Mouse (Mus musculus) erythroid progenitor cell, adult 5-6 weeks (primary cell): ENCODE results near the gene Zfp846. TPM values are rescaled to one million over a fixed set of nuclear protein-coding genes. Genes with fewer than 3 reads are reported as not detected.
"Not testable (repeated sequence)": the region's sequence is repeated elsewhere in the genome, so short reads cannot be mapped to it uniquely, and the experiment has no call there.

Experiments used
- ATAC-seq: replicated peaks from 2 replicates; pipeline ENCODE4 v1.8.0; 2016; ENCODE audit warnings: moderate number of reproducible peaks, mild to moderate bottlenecking, moderate TSS enrichment, inconsistent platforms; ENCODE audit not compliant: poor library complexity, low FRiP score, severe bottlenecking
- total RNA-seq, 2 experiments: library from RNA; stranded (forward) in 1 of 2; stranded (reverse) in 1 of 2; fragments of 150-400 nt in 1 of 2; fragments of 186-747, 209-891 nt in 1 of 2; gene quantifications; 2 replicates each; pipeline versions ENCODE4 v1.2.3 to v1.2.4; 2015 to 2017; ENCODE audit warnings: low replicate concordance in 2 of 2

Zfp846 gene
- 1.8 and 4.2 TPM in 2 replicates for total RNA-seq (2015; ENCODE audit: low replicate concordance)
- total RNA-seq (2017; ENCODE audit: low replicate concordance): 0.77 and 5.4 TPM in 2 replicates

DNA sequence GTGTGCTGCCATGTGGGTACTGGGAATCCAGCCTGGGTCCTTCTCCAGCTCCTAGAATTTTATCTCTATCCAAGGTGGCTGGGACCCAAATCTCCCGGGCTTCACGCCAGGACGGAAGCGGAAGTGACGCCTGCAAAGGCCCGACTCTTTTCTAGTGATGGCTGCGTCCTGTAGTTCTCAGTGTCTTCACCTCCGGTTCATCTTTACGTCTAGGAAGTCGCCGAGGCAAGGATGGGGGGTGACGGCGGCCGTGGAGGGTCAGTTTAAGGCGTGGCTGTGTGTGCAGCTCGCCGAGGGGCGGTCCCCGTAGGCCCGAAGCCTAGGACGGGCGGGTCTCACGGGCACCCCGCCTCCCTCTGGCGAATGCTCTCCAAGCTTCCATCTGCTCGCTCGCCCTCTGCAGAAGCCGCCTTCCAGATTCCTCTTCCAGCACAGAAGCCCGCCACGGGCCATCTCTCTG lies at the start of gene Zfp846:
TSS of gene Zfp846 (plus strand) at position 117 of the 460 bp plus-strand sequence.
- ATAC-seq: peak; percentile 80

GRCm38 (mm10) chr9:20534326-20534926 lies 46.7 kb upstream of the Zfp846 start:
- no peak for ATAC-seq

- no peak for ATAC-seq
These were observed 44.5 kb upstream of the Zfp846 start for GRCm38 (mm10) chr9:20536598-20536997.

DNA sequence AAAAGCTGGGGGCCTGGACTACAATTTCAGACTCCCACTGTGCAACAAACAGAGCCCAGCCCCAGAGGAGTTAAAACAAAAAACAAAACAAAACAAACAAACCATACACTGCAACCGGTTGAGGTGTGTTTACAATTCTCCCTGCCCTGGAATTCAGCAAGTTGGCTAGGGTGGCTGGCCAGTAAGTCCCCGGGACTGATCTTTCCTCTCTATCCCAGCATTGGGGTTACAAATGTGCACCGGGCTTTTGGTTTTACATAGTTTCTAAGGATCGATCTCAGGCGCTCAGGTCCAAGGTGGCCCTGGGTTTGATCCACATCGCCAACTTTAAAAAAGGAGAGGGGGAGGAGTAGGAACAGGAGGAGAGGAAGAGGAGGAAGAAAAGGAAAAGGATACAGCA lies 37.6 kb upstream of the Zfp846 start:
- no peak for ATAC-seq

GRCm38 (mm10) chr9:20544070-20544821 lies 36.8 kb upstream of the Zfp846 start:
- peak; percentile 49; the same call in 1 of the 2 replicates for ATAC-seq

- ATAC-seq: no peak
These were observed 35.9 kb upstream of the Zfp846 start for GRCm38 (mm10) chr9:20545151-20545550.

GRCm38 (mm10) chr9:20551781-20552275 lies 29.3 kb upstream of the Zfp846 start:
- no peak for ATAC-seq

DNA sequence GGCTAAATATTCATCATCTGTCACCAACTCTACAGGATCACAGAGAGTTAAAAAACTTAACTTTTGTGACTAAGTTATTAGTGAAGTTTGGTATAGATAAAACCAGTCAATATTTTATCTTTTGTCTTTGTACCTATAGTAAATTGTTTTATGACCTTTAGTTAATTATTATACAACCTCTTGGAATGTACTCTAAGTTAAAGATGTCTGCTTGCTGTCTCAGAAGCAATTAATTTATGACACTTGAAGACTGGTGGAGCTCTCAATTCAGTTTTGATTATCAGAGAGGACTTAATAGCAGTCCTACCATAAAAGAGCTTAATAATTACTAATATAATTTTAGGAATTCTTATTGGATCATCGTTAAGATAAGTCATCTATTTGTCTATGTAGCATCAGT lies 28.4 kb upstream of the Zfp846 start:
- ATAC-seq: no peak

GRCm38 (mm10) chr9:20562177-20562576 lies 18.9 kb upstream of the Zfp846 start:
- no peak for ATAC-seq

- ATAC-seq: not testable (repeated sequence)
These were observed 15.6 kb upstream of the Zfp846 start for GRCm38 (mm10) chr9:20565326-20566030.

- no peak for ATAC-seq
These were observed 10.0 kb upstream of the Zfp846 start for GRCm38 (mm10) chr9:20571060-20571459.

- no peak for ATAC-seq
These were observed 4.5 kb upstream of the Zfp846 start for GRCm38 (mm10) chr9:20576591-20576990.

DNA sequence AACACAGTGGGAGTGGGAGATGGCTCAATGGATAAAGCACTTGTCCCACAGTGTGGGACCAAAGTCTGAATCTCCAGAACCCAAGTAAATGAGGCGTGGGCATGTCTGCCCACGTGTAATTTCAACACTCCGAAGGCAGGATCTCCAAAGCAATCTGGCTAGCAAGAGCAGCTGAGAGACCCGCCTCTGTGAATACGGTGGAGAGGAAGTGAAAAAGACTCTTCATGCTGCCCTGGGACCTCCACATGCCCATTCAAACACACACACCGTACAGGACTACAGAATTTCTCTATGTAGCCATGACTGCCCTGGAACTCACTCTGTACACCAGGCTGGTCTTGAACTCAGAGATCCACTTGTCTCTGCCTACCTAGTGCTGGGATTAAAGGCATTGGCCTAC lies 20.2 kb downstream of the Zfp846 start:
- ATAC-seq: no peak

DNA sequence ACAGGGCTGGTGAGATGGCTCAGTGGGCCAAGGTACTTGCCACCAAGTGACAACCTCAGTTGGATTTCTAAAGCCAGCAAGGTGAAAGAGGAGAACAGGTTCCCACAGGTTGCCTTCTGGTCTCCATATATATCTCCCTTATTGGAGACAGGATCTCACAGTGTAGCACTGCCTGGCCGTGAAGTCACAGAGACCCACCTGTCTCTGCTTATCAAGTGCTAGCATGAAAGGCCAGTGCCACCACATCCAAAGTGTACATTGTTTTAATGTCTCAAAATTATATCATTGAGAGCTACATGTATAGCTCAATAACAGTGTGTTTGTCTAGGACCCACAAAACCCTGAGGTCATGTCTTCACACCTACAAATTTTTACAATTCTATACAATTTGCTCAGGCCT lies 25.2 kb downstream of the Zfp846 start:
- ATAC-seq: no peak

DNA sequence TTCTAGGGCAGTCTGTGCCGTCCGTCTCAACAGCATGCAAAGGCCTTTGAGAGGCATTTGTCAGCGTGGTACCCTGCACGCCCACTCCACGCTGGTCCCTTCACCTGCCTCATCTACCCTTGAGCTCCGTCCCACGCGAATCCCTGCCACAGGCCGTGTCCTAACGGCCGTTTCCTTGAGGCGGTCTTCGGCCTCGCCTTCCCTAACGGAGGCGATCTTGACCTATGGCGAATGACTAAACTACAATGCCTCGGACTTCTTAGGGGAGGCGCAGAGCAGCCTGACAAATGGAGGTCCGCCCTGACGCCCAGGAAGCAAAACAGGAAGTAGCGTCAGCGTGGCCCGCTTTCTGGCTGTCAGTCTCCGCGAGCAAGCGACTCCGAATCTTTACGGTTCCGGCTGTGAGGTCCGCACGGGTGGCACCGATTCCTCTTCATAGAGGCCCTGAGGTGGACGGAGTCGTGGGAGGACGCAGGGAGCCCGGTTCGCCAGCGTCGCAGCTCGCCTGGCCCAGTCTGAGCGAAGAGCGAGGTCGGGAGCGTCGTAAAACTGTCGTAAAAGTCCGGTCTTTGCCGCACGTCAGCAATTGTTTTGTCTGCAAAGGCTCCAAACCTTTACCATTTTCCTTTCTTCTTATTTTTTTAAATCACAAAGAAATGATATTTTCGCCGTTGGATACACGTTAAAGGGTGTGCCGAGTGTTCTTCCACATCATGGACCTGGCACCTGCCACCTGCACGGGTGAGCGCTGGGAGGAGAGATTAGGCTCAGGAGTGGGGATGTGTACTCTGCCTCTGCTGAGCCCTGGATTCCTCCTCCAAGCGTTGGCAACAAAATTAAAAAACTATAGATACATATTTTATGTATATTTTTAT lies 26.2 kb downstream of the Zfp846 start:
- ATAC-seq: peak; percentile 97

DNA sequence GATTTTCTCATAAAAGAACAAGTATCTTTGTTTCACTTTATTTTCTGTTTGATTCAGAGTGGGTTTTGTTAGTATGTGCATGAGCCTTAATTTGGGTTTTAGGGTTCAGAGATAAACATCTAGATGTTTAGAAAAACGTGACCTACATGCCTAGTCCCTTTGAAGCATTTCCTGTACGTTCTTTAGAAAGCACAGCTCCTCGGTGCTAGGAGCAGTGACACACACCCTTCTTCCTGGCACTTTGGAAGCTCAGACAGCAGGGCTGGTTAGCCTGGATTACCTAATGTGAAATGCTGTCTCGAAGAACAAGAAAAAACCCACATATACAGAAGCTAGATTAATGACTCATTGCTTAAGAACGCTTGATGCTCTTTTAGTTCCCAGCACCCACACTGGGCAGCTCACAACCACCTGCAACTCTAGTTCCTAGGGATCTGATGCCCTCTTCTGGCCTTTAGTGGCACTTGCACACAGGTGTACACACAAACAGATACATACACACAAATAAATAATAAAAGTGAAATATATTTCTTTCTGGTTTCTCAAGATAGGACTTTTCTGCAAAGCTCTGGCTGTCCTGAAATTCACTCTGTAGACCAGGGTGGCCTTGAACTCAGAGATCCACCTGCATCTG lies 28.9 kb downstream of the Zfp846 start:
- ATAC-seq: no peak

GRCm38 (mm10) chr9:20611976-20612375 lies 30.9 kb downstream of the Zfp846 start:
- ATAC-seq: no peak

DNA sequence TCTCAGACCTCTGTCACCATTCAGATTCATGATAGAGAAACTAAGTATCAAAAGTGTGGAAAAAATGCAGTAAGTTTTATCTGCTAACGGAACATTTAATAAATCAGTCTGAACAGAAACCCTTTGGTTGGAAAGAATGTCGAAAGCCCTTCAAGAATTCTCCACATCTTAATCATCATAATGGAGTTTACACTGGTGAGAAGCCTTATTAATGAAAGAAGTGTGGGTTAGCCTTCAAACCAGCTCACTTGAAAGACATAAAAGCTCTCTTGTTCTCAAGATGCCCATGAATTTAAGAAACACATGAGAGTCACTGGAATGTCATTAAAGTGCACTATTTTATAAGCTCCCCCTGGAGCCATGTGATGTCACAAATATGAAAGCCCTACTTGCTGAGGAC lies 35.6 kb downstream of the Zfp846 start:
- ATAC-seq: no peak

DNA sequence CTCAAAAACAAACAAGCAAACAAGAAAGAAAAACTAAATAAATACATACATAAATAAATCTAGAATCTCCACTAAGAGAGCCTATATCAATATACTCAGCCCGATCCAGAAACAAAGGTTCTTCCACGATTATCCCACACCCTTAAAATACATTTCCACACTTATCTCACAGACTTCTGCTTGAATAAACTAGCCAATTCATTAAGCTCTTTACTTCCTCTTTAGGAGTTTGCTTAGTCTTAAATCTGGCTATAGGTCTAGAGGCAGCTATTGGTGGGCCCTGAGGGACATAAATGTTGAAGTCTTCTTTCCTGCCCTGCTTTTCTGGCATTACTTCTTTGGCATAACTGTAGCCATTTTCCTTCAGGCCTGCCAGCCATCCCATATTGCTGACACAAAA lies 50.2 kb downstream of the Zfp846 start:
- ATAC-seq: no peak
